Mouse (Mus musculus) intestine, postnatal 0 days (tissue): ENCODE results near the gene Nprl3. TPM values are rescaled to one million over a fixed set of nuclear protein-coding genes. Genes with fewer than 3 reads are reported as not detected.
"Not testable (repeated sequence)": the region's sequence is repeated elsewhere in the genome, so short reads cannot be mapped to it uniquely, and the experiment has no call there.

Source experiments
- ATAC-seq: fragments of 200-750 bp; cut with Nextera tagmentation; 2 replicates; pipeline ENCODE4 v1.8.0; 2017; ENCODE audit warnings: mild to moderate bottlenecking, moderate TSS enrichment, moderate library complexity
- H3K27ac ChIP-seq: fragments of 300-500 bp; sonication (generic); 2 replicates; pipeline ENCODE4 v1.5.1; 2014; ENCODE audit warnings: mild to moderate bottlenecking, low read depth, low read length, moderate library complexity
- H3K27me3 ChIP-seq: fragments of 300-500 bp; sonication (generic); replicated peaks from 2 replicates; pipeline ENCODE4 v1.6.1; 2014; ENCODE audit warnings: low read length, mixed read lengths; ENCODE audit not compliant: control insufficient read depth, insufficient read depth
- H3K36me3 ChIP-seq: fragments of 300-500 bp; sonication (generic); 2 replicates; pipeline ENCODE4 v1.6.1; 2014; ENCODE audit warnings: mild to moderate bottlenecking, moderate library complexity; ENCODE audit not compliant: control insufficient read depth, insufficient read depth
- H3K4me1 ChIP-seq: fragments of 300-500 bp; sonication (generic); replicated peaks from 2 replicates; pipeline ENCODE4 v1.6.1; 2014; ENCODE audit warnings: antibody characterized with exemption, low read length, mixed read lengths; ENCODE audit not compliant: control insufficient read depth, insufficient read depth
- H3K4me2 ChIP-seq: fragments of 300-500 bp; sonication (generic); replicated peaks from 2 replicates; pipeline ENCODE4 v1.6.1; 2014; ENCODE audit warnings: low read depth, mild to moderate bottlenecking, moderate library complexity
- H3K4me3 ChIP-seq: fragments of 300-500 bp; sonication (generic); 2 replicates; pipeline ENCODE4 v1.5.1; 2014; ENCODE audit warnings: low read depth, low read length
- H3K9ac ChIP-seq: fragments of 300-500 bp; sonication (generic); 2 replicates; pipeline ENCODE4 v1.6.1; 2014; ENCODE audit warnings: mild to moderate bottlenecking, low read depth, low read length
- H3K9me3 ChIP-seq: fragments of 300-500 bp; sonication (generic); 2 replicates; pipeline ENCODE4 v1.6.1; 2016; ENCODE audit warnings: mixed run types; ENCODE audit not compliant: control insufficient read depth
- CTCF ChIP-seq: sonication (generic); IDR thresholded peaks from 2 replicates; pipeline ENCODE4 v1.5.1; 2016; ENCODE audit warnings: low read depth, mild to moderate bottlenecking, control low read depth, antibody characterized with exemption, moderate library complexity
- WGBS: fragments of 180-500 bp; shearing (Covaris S2); extraction: QIAGEN DNeasy Blood & Tissue Kit; methylation state at CpG from one replicate; pipeline ENCODE4 v1.1.7; 2014; 5-methylcytosine and 5-hydroxymethylcytosine counted together
- polyA plus RNA-seq: library from polyadenylated mRNA; unstranded; fragments of >200 nt; fragmentation: Nextera tagmentation; extraction: Ambion mirVana; gene quantifications from 2 replicates; pipeline ENCODE4 v1.2.1, GENCODE M21; 2015

Gene Nprl3
- polyA plus RNA-seq, 1 experiment from 2014 or later, result 19.8 TPM

DNA sequence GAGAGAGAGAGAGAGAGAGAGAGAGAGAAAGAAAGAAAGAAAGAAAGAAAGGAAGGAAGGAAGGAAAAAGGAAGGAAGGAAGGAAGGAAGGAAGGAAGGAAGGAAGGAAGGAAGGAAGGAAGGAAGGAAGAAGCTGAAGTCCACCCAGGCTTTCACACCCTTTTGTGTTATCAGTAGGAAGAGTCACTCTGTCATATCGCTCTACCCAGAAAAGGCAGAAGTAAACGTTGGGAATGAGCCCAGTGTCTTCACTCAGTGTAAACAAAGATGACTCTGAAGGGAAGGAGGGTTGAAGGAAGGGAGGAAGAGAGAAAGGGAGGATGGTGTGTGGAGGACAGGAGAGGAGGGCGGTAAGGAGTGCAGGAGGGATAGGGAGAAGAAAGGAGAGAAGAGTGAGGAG is 26.0 kb upstream of the Nprl3 start:
- not testable (repeated sequence) for H3K36me3 ChIP-seq, H3K4me1 ChIP-seq, H3K9me3 ChIP-seq, ATAC-seq, H3K27ac ChIP-seq, H3K27me3 ChIP-seq, H3K4me3 ChIP-seq, H3K9ac ChIP-seq, H3K4me2 ChIP-seq
- 41% methylated on average over 3 of the region's 3 CpGs for WGBS

DNA sequence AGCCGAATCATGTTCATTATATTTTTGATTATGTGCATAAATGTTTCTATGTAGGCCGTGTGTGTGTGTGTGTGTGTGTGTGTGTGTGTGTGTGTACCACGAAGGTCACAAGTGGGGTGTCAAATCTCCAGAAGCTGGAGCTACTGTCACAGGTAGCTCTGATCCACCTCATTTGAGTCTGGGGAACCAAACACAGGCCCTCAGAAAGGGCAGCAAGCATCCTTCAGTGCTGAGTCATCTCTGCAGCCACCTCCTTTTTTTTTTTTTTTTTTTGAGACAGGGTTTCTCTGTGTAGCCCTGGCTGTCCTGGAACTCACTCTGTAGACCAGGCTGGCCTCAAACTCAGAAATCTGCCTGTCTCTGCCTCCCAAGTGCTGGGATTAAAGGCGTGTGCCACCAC is 25.3 kb upstream of the Nprl3 start:
- not testable (repeated sequence) for H3K9me3 ChIP-seq, H3K4me2 ChIP-seq, H3K4me1 ChIP-seq, H3K4me3 ChIP-seq, H3K27me3 ChIP-seq, H3K9ac ChIP-seq, H3K36me3 ChIP-seq, ATAC-seq, H3K27ac ChIP-seq
- WGBS, result 84% methylated on average over 4 of the region's 4 CpGs

DNA sequence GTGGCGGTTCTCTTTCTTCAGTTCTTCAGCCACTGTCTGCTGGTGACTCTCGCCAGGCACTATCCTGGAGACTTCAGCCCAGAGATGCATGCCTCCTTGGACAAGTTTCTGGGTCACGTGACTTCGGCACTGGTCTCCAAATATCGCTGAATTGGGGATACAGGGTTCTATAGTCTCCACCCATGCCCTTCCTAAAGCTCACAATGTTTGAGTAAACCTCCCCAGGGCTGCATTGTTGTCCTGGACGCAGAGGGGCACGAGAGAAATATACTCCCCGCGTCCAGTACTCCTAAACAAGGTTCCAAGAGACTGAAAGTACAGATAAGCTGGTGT is 20.0 kb upstream of the Nprl3 start:
- H3K27ac ChIP-seq, result no peak overlapping the region
- H3K4me1 ChIP-seq, result no peaks in the 10 kb centered on the region
- 65% methylated on average over 9 of the region's 9 CpGs for WGBS
- H3K9me3 ChIP-seq, result no peaks in the 10 kb centered on the region
- no peak overlapping the region for H3K4me2 ChIP-seq
- no peak overlapping the region for H3K4me3 ChIP-seq
- no peaks in the 10 kb centered on the region for H3K36me3 ChIP-seq
- no peak for TF ChIP-seq CTCF
- H3K9ac ChIP-seq, result no peak overlapping the region
- ATAC-seq, result no peak
- 0 out of 2 replicates have a peak, but pooled peaks cover 3% of the 10 kb centered on the region for H3K27me3 ChIP-seq

DNA sequence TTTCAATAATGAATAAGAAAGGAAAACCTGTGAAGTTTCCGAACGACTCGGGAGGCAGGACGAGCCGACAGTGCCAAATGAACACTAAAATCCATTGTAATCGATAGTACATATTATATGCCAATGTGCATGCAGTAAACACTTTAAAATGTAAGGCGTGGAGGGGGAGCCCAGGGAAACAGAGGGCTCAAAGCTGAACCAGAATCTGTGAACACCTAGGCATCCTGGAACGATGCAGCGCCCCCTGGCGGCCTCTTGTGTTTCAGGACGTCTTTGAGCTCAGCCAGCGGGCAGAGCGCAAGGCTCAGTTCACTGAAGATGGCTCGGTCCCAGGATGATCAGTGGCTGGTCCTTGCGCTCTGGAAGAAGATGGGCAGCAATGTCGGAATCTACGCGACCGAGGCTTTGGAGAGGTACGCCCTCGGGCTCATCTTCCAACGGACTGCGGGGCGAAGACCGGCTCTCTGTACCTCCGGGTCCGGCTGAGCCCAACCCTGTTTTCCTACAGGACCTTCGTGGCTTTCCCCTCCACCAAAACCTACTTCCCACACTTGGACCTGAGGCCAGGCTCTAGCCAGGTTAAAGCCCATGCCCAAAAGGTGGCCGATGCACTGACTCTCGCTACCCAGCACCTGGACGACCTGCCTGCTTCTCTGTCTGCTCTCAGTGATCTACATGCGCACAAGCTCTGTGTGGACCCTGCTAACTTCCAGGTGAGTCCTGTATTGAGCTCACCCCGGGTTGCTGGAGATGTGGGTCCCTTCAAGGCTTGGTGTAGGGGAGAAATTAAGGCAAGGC is 19.4 kb upstream of the Nprl3 start, which contains the start of gene Hbq1b:
Gene Hbq1b (plus strand): TSS at position 271 of the 798 bp plus-strand sequence.
- 17% methylated on average over 30 of the region's 33 CpGs for WGBS
- H3K4me2 ChIP-seq, result peak within 1 kb of the TSS; percentile 54
- H3K27me3 ChIP-seq, ATAC-seq, H3K4me1 ChIP-seq, H3K9ac ChIP-seq, H3K36me3 ChIP-seq, H3K27ac ChIP-seq, H3K4me3 ChIP-seq, H3K9me3 ChIP-seq: not testable (repeated sequence)
- peak; percentile 83 for TF ChIP-seq CTCF

DNA sequence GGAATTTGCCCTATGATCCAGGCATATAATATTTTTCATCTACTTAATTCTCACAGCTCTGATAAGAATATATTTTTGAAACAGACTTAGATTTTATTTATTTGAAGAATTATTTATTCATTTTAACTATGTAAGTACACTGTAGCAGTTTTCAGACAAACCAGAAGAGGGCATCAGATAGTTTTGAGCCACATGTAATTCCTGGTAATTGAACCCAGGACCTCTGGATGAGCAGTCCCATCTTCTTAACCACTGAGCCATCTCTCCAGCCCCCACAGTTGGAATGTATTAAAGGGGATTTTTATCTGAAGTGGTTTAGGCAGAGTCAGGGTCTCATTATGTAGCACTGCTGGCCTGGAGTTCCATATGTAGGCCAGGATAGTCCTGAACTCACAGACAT is 18.4 kb upstream of the Nprl3 start:
- not testable (repeated sequence) for H3K9ac ChIP-seq, H3K27me3 ChIP-seq, H3K9me3 ChIP-seq, H3K4me1 ChIP-seq, H3K4me3 ChIP-seq, H3K4me2 ChIP-seq, H3K27ac ChIP-seq, H3K36me3 ChIP-seq, ATAC-seq
- 0 out of 2 replicates have a peak, but pooled peaks have one; percentile 7 for TF ChIP-seq CTCF

DNA sequence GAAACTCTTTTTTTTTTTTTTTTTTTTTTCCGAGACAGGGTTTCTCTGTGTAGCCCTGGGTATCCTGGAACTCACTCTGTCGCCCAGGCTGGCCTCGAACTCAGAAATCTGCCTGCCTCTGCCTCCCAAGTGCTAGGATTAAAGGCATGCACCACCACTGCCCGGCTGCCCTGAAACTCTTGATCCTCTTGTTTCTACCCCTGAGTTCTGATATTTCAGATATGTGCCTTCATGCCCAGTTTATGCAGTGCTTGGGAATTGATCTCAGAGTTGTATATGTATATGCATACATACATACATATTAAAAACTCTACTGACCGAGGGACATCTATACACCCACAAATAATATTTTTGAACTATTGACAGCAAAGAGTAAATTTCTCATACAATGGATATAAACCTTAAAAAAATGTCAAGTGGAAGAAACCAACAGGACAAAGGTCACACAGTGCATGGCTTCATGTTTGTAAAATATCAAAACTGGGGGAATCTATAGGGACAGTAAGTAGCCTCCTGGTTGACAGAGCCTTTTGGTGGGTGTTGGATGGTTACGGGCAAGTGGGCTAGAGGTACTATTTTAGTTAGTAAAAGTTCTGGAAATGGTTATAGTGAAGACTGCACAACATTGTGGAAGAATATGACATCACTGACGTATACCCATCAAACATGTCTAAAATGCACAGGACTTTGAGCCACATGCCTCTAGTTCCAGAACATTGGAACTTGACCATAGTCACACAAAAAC is 17.7 kb upstream of the Nprl3 start:
- WGBS, result 76% methylated on average over 7 of the region's 7 CpGs
- Histone ChIP-seq H3K27ac (no peak overlapping the region), H3K4me2 (no peak overlapping the region), H3K9me3 (no peaks in the 10 kb centered on the region), H3K4me3 (no peak overlapping the region), H3K27me3 (0 out of 2 replicates have a peak, but pooled peaks cover 3% of the 10 kb centered on the region), H3K9ac (no peak overlapping the region), H3K36me3 (no peaks in the 10 kb centered on the region), H3K4me1 (no peaks in the 10 kb centered on the region)
- no peak for ATAC-seq
- TF ChIP-seq CTCF, result no peak

DNA sequence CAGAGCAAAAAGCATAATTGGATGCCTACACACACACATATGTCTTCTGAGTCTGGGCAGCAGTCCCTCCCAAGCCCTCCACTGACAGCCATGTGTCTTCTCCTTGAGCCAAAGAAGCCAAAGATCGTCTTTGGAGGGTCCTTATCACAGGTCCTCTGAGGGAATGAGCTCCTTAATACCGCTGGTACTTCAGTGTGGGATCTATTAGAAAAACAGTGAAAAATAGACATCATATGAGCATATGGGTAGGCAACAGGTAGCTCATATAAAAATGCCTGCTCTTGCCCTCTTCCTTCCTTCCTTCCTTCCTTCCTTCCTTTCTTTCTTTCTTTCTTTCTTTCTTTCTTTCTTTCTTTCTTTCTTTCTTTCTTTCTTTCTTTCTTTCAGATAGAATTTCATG is 17.1 kb upstream of the Nprl3 start:
- H3K9me3 ChIP-seq, H3K27me3 ChIP-seq, H3K4me2 ChIP-seq, H3K27ac ChIP-seq, ATAC-seq, H3K4me1 ChIP-seq, H3K4me3 ChIP-seq, H3K9ac ChIP-seq, H3K36me3 ChIP-seq: not testable (repeated sequence)
- 60% methylated on average over 2 of the region's 2 CpGs for WGBS

DNA sequence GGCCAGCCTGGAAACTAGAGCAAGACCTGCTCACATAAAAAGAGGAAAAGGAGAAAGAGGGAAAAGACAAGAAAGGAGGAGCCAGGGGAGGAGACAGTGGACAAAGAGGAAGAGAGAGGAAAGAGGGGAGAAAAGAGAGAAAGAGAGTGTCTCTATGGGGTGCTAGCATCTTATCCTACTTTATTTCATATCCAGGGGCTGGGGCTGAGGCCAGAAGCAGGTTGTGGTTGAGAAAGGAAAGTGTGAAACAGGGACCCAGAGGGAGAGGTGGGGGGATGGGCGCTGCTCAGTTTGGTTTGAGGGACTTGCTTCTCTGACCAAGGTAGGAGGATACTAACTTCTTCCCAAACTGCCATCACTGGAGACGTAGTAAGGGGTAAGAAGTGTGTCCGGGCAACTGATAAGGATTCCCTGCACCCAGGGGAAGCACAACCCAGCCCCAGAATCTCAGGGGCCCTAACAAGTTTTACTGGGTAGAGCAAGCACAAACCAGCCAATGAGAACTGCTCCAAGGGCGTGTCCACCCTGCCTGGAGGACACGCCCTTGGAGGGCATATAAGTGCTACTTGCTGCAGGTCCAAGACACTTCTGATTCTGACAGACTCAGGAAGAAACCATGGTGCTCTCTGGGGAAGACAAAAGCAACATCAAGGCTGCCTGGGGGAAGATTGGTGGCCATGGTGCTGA is 15.7 kb upstream of the Nprl3 start, which contains the start of gene Hba-a1:
Gene Hba-a1 (plus strand): TSS at position 421 of the 687 bp plus-strand sequence.
- not testable (repeated sequence) for H3K27me3 ChIP-seq, H3K9ac ChIP-seq, H3K27ac ChIP-seq, H3K36me3 ChIP-seq, H3K4me2 ChIP-seq, H3K4me3 ChIP-seq, ATAC-seq, H3K9me3 ChIP-seq, H3K4me1 ChIP-seq
- WGBS, result 44% methylated on average over 1 of the region's 5 CpGs
